Mouse (Mus musculus) liver, postnatal 0 days (tissue): Measurements from ENCODE around the gene Plch2.

Experiments
- CTCF ChIP-seq: sonication (generic); IDR thresholded peaks from 2 replicates; pipeline ENCODE4 v1.5.1; 2016; ENCODE audit warnings: antibody characterized with exemption, low read depth
- EP300 ChIP-seq: IDR thresholded peaks from 2 replicates; pipeline ENCODE4 v1.6.1; 2016; ENCODE audit warnings: antibody characterized with exemption, low read depth, mild to moderate bottlenecking

- TF ChIP-seq CTCF, result peak; percentile 73
- TF ChIP-seq EP300, result no peak
Observed at GRCm38 (mm10) chr4:154986096-154986495, 70.5 kb downstream of the Plch2 start.
